Mouse (Mus musculus) CH12.LX (cell line): ENCODE results near the gene Prr5l. TPM values are rescaled to one million over a fixed set of nuclear protein-coding genes. Genes with fewer than 3 reads are reported as not detected.

Experiments used
- DNase-seq: peaks from one replicate; pipeline ENCODE4 v3.0.0-alpha.2; 2013; ENCODE audit errors: extremely low read depth
- H3K27ac ChIP-seq: 2 replicates; pipeline ENCODE4 v1.5.1; 2012; ENCODE audit warnings: low read depth, mild to moderate bottlenecking, control low read depth, moderate library complexity; ENCODE audit not compliant: insufficient read depth
- H3K27me3 ChIP-seq: replicated peaks from 2 replicates; pipeline ENCODE3; 2012; ENCODE audit warnings: inconsistent platforms
- H3K36me3 ChIP-seq, 2 experiments: replicated peaks in 1 of 2; 2 replicates each; pipeline versions ENCODE3 to v1.6.1; 2012; ENCODE audit warnings: inconsistent platforms in 1 of 2, low read length in 1 of 2, mild to moderate bottlenecking in 1 of 2, mixed read lengths in 1 of 2, moderate library complexity in 1 of 2; ENCODE audit not compliant: control insufficient read depth in 1 of 2, insufficient read depth in 1 of 2
- H3K4me1 ChIP-seq, 2 experiments: 2 replicates each; pipeline ENCODE4 v1.6.1; 2012; ENCODE audit warnings: inconsistent platforms in 1 of 2, moderate library complexity in 1 of 2; ENCODE audit not compliant: insufficient read depth in 2 of 2, control insufficient read depth in 1 of 2
- H3K4me2 ChIP-seq: 2 replicates; pipeline ENCODE4 v1.6.1; 2012; ENCODE audit warnings: low read depth, mild to moderate bottlenecking, control low read depth; ENCODE audit not compliant: poor library complexity, insufficient read depth, severe bottlenecking
- H3K4me3 ChIP-seq, 3 experiments: fragments of 150-350 bp in 1 of 3; sonication (generic) in 1 of 3; replicated peaks in 1 of 3; 2 replicates each; pipeline versions ENCODE3 to v1.5.1; 2011 to 2012; ENCODE audit warnings: low read depth in 2 of 3, low read length in 2 of 3, mild to moderate bottlenecking in 2 of 3, moderate library complexity in 2 of 3, control low read depth in 1 of 3, improper control_type of control experiment in 1 of 3, inconsistent platforms in 1 of 3, mixed read lengths in 1 of 3; ENCODE audit not compliant: poor library complexity in 1 of 3
- H3K79me2 ChIP-seq: replicated peaks from 2 replicates; pipeline ENCODE4 v1.6.1; 2012; ENCODE audit warnings: mild to moderate bottlenecking, moderate library complexity; ENCODE audit not compliant: control insufficient read depth, poor library complexity, insufficient read depth, severe bottlenecking; ENCODE audit errors: extremely low read depth
- H3K9ac ChIP-seq: 2 replicates; pipeline ENCODE4 v1.6.1; 2012; ENCODE audit warnings: low read depth, mild to moderate bottlenecking, control low read depth, moderate library complexity; ENCODE audit not compliant: insufficient read depth
- H3K9me3 ChIP-seq: replicated peaks from 2 replicates; pipeline ENCODE3; 2012; ENCODE audit warnings: low read length, inconsistent platforms, mixed read lengths
- CHD1 ChIP-seq: IDR thresholded peaks from 2 replicates; pipeline ENCODE4 v1.6.1; 2012; ENCODE audit warnings: low read depth, low read length, improper control_type of control experiment, inconsistent platforms
- ETS1 ChIP-seq: conservative IDR thresholded peaks from 2 replicates; pipeline ENCODE4 v1.6.1; 2012; ENCODE audit warnings: low read depth, mild to moderate bottlenecking, inconsistent platforms, low read length, improper control_type of control experiment, moderate library complexity
- HCFC1 ChIP-seq: IDR thresholded peaks from 2 replicates; pipeline ENCODE4 v1.6.1; 2012; ENCODE audit warnings: low read depth, mild to moderate bottlenecking, inconsistent platforms, low read length, improper control_type of control experiment
- IRF4 ChIP-seq: IDR thresholded peaks from 2 replicates; pipeline ENCODE4 v1.6.1; 2014; ENCODE audit warnings: low read depth, mild to moderate bottlenecking, inconsistent platforms, low read length, improper control_type of control experiment
- JUN ChIP-seq: IDR thresholded peaks from 2 replicates; pipeline ENCODE4 v1.6.1; 2011; ENCODE audit warnings: low read depth, mild to moderate bottlenecking, low read length, improper control_type of control experiment, moderate library complexity; ENCODE audit not compliant: insufficient read depth
- JUND ChIP-seq: conservative IDR thresholded peaks from 2 replicates; pipeline ENCODE4 v1.6.1; 2011; ENCODE audit warnings: low read depth, low read length, improper control_type of control experiment
- KAT2A ChIP-seq: IDR thresholded peaks from 2 replicates; pipeline ENCODE4 v1.6.1; 2012; ENCODE audit warnings: low read length, improper control_type of control experiment, inconsistent platforms; ENCODE audit not compliant: insufficient replicate concordance
- MAFK ChIP-seq: IDR thresholded peaks from 2 replicates; pipeline ENCODE4 v1.6.1; 2011; ENCODE audit warnings: low read length, improper control_type of control experiment; ENCODE audit not compliant: insufficient replicate concordance
- MEF2A ChIP-seq: IDR thresholded peaks from 2 replicates; pipeline ENCODE4 v1.6.1; 2014; ENCODE audit warnings: low read depth, mild to moderate bottlenecking, inconsistent platforms, low read length, improper control_type of control experiment, borderline replicate concordance
- MXI1 ChIP-seq: IDR thresholded peaks from 2 replicates; pipeline ENCODE4 v1.6.1; 2011; ENCODE audit warnings: mild to moderate bottlenecking, low read depth, low read length, improper control_type of control experiment
- PAX5 ChIP-seq: IDR thresholded peaks from 2 replicates; pipeline ENCODE4 v1.6.1; 2012; ENCODE audit warnings: low read length, inconsistent platforms, mixed read lengths
- POLR2A ChIP-seq: IDR thresholded peaks from 2 replicates; pipeline ENCODE4 v1.6.1; 2011; ENCODE audit warnings: low read depth, mild to moderate bottlenecking, improper control_type of control experiment, low read length
- RCOR1 ChIP-seq: conservative IDR thresholded peaks from 2 replicates; pipeline ENCODE4 v1.6.1; 2012; ENCODE audit warnings: low read depth, mild to moderate bottlenecking, inconsistent platforms, low read length, improper control_type of control experiment
- TBP ChIP-seq: conservative IDR thresholded peaks from 2 replicates; pipeline ENCODE4 v1.6.1; 2011; ENCODE audit warnings: low read depth, low read length, improper control_type of control experiment
- TCF12 ChIP-seq: IDR thresholded peaks from 2 replicates; pipeline ENCODE4 v1.6.1; 2014; ENCODE audit warnings: low read depth, mild to moderate bottlenecking, inconsistent platforms, low read length, improper control_type of control experiment
- USF1 ChIP-seq: IDR thresholded peaks from 2 replicates; pipeline ENCODE4 v1.6.1; 2014; ENCODE audit warnings: low read depth, mild to moderate bottlenecking, inconsistent platforms, low read length, improper control_type of control experiment
- ZC3H11A ChIP-seq: IDR thresholded peaks from 2 replicates; pipeline ENCODE4 v1.6.1; 2012; ENCODE audit warnings: low read depth, mild to moderate bottlenecking, inconsistent platforms, low read length, improper control_type of control experiment
- ZKSCAN1 ChIP-seq: IDR thresholded peaks from 2 replicates; pipeline ENCODE4 v1.6.1; 2012; ENCODE audit warnings: low read depth, inconsistent platforms, low read length, improper control_type of control experiment, borderline replicate concordance
- ZNF384 ChIP-seq: IDR thresholded peaks from 2 replicates; pipeline ENCODE4 v1.6.1; 2012; ENCODE audit warnings: low read depth, low read length, improper control_type of control experiment, inconsistent platforms
- dilution Hi-C: fragments of 300-500 bp; cut with MboI; formaldehyde crosslinking; loops from 2 replicates; pipeline ENCODE4 v1.14.3; 2020; ENCODE audit warnings: low sequenced_read_pairs; ENCODE audit not compliant: extremely low pct_unique_long_range_greater_than_20kb, extremely low pct_ligation_motif_present
- in situ Hi-C: fragments of 300-500 bp; cut with MboI; formaldehyde crosslinking; loops from 3 replicates; pipeline ENCODE4 v1.14.3; 2019; ENCODE audit warnings: low sequenced_read_pairs, low pct_ligation_motif_present, low pct_unique_long_range_greater_than_20kb, mixed read lengths
- polyA plus RNA-seq: library from polyadenylated mRNA; unstranded; fragments of >175 nt; gene quantifications from 2 replicates; pipeline ENCODE4 v1.2.1, GENCODE M21; 2012; ENCODE audit warnings: low read depth; ENCODE audit not compliant: insufficient read length
- total RNA-seq, 2 experiments: library from RNA; depleted of rRNA; stranded (reverse); fragments of 300-350 nt in 1 of 2; fragments of >200 nt in 1 of 2; gene quantifications; 2 replicates each; pipeline ENCODE4 v1.2.3; 2012 to 2014

Gene Prr5l
- total and polyA plus RNA-seq, 3 experiments: 0.21 to 0.93 TPM; not detected in 1

- Histone ChIP-seq H3K9me3 (no peaks in the 10 kb centered on the region), H3K79me2 (no peaks in the 10 kb centered on the region), H3K4me1 (peaks cover 10 to 39% of the 10 kb centered on the region in 2 experiments), H3K27me3 (no peaks in the 10 kb centered on the region), H3K27ac (no peak overlapping the region), H3K9ac (no peak overlapping the region), H3K36me3 (no peaks in the 10 kb centered on the region), H3K4me3 (no peak overlapping the region), H3K4me2 (no peak overlapping the region)
- dilution Hi-C loops: no loop called here
- no peak for DNase-seq
- in situ Hi-C loops: no loop called here
- TF ChIP-seq ZNF384 (no peak), ZKSCAN1 (no peak), HCFC1 (no peak), CHD1 (no peak), POLR2A (no peak), TCF12 (no peak), KAT2A (no peak)
Observed at GRCm38 (mm10) chr2:101752402-101752801, 130.4 kb downstream of the Prr5l start.

DNA sequence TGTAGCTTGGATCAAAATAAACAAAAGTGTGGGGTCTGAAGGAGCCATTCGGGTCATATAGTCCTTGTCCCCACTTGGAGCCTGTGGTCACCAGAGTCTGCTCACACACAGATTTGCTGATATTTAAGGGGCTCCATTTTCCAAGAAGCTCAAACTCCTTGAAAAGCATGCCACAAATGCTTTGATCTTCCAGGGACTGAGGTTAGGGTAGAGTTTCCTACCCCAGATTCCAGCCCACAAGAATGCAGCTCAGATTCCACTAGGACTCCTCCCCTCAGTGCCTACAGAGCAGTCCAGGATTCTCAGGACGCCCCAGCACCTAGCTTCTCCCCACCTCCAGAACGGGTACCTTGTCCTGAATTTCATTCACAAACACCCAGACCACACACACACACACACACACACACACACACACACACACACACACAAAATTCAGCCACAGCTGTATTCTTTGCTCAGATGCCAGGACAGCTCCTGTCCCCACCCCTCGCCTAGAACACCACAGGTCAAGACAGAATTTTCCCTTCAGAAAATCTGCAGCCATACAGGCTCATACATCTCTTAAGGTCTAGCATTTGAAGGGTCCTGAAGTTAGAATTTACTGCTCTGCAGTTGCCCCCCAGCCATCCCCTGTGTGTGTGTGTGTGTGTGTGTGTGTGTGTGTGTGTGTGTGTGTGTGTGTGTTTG, 131.4 kb downstream of the Prr5l start:
- Histone ChIP-seq H3K27me3 (no peaks in the 10 kb centered on the region), H3K4me3 (no peak overlapping the region), H3K4me1 (peaks cover 7 to 28% of the 10 kb centered on the region in 2 experiments), H3K9me3 (no peaks in the 10 kb centered on the region), H3K36me3 (no peaks in the 10 kb centered on the region), H3K27ac (no peak overlapping the region), H3K9ac (no peak overlapping the region), H3K4me2 (no peak overlapping the region), H3K79me2 (no peaks in the 10 kb centered on the region)
- TF ChIP-seq RCOR1 (no peak), TBP (no peak), ZC3H11A (no peak), MEF2A (no peak), ZKSCAN1 (no peak), USF1 (no peak), ETS1 (no peak), IRF4 (no peak), MXI1 (no peak), JUN (no peak), JUND (no peak), MAFK (no peak), PAX5 (no peak)
- dilution Hi-C loops: no loop called here
- DNase-seq: no peak
- in situ Hi-C loops: no loop called here
